Mouse (Mus musculus) duodenum, adult 2 months (tissue): ENCODE measurements around the gene Olfr136. TPM values are rescaled to one million over a fixed set of nuclear protein-coding genes. Genes with fewer than 3 reads are reported as not detected.

Source experiments
- polyA plus RNA-seq: library from polyadenylated mRNA; depleted of rRNA; stranded (reverse); fragments of >200 nt; gene quantifications from 2 replicates; pipeline ENCODE4 v1.2.3, GENCODE M21; 2012; ENCODE audit warnings: low replicate concordance; rRNA removed

Olfr136 gene
- not detected in 2 replicates for polyA plus RNA-seq

GRCm38 (mm10) chr17:38329531-38329930 lies at the start of gene Olfr136:
Gene Olfr136 (plus strand): TSS chr17:38329831.

GRCm38 (mm10) chr17:38307470-38307869 lies 22.2 kb upstream of the Olfr136 start, which contains the start of gene Olfr137:
Gene Olfr137 (minus strand): TSS chr17:38307570.

Other genes starting within 250 kb of the Olfr136 start
- not detected in 2 replicates for gene Olfr131, start 241.1 kb upstream of the Olfr136 start, polyA plus RNA-seq
- gene Olfr132, start 195.3 kb upstream of the Olfr136 start, polyA plus RNA-seq: not detected in 2 replicates
- gene Olfr133, start 184.6 kb upstream of the Olfr136 start, polyA plus RNA-seq: not detected in 2 replicates
- gene Olfr134, start 158.4 kb upstream of the Olfr136 start, polyA plus RNA-seq: not detected in 2 replicates
- gene Olfr135, start 125.5 kb upstream of the Olfr136 start, polyA plus RNA-seq: not detected in 2 replicates
- not detected in 2 replicates for gene Olfr138, start 68.8 kb upstream of the Olfr136 start, polyA plus RNA-seq
- gene Olfr137, start 22.3 kb upstream of the Olfr136 start, polyA plus RNA-seq: not detected in 2 replicates
- gene Esp36, start 90.4 kb downstream of the Olfr136 start, polyA plus RNA-seq: not detected in 2 replicates
- gene Esp34, start 224.4 kb downstream of the Olfr136 start, polyA plus RNA-seq: not detected in 2 replicates